Mouse (Mus musculus): ENCODE measurements around the gene Map2k2.
"Not testable (repeated sequence)": the region's sequence is repeated elsewhere in the genome, so short reads cannot be mapped to it uniquely, and the experiment has no call there.

Map2k2 gene

GRCm38 (mm10) chr10:81177491-81177925 lies 71.8 kb downstream of the Map2k2 start:
- peak; percentile 52 for DNase-seq

GRCm38 (mm10) chr10:81177958-81178712 lies 72.4 kb downstream of the Map2k2 start:
- no peak for DNase-seq

- DNase-seq = no peak
Observed at GRCm38 (mm10) chr10:81178927-81179326, 73.2 kb downstream of the Map2k2 start.

- no peak for DNase-seq
Observed at GRCm38 (mm10) chr10:81179451-81180342, 74.0 kb downstream of the Map2k2 start.

GRCm38 (mm10) chr10:81180946-81181345 lies 75.2 kb downstream of the Map2k2 start:
- no peak for DNase-seq

GRCm38 (mm10) chr10:81181860-81182259 lies 76.1 kb downstream of the Map2k2 start:
- not testable (repeated sequence) for DNase-seq

GRCm38 (mm10) chr10:81182336-81183333 lies 76.9 kb downstream of the Map2k2 start, which contains the start of gene Dapk3:
Gene Dapk3 (plus strand): TSS chr10:81183005.
- peak; percentile 96 for DNase-seq
